Mouse (Mus musculus) olfactory bulb, adult 2 months (tissue): ENCODE measurements around the gene Arvcf. TPM values are rescaled to one million over a fixed set of nuclear protein-coding genes. Genes with fewer than 3 reads are reported as not detected.
A peak's percentile ranks its signal among the peaks of the same experiment; 100 is the strongest.

ENCODE experiments used
- H3K27ac ChIP-seq: fragments of 200-500 bp; 2 replicates; pipeline ENCODE4 v1.5.1; 2012; ENCODE audit warnings: low read depth, low read length; ENCODE audit not compliant: insufficient read depth
- H3K4me1 ChIP-seq: fragments of 200-500 bp; 2 replicates; pipeline ENCODE4 v1.6.1; 2012; ENCODE audit warnings: low read length; ENCODE audit not compliant: control insufficient read depth, insufficient read depth
- H3K4me3 ChIP-seq: fragments of 200-500 bp; 2 replicates; pipeline ENCODE4 v1.5.1; 2012; ENCODE audit warnings: mild to moderate bottlenecking, low read depth, low read length, moderate library complexity; ENCODE audit not compliant: insufficient read depth
- CTCF ChIP-seq: fragments of 200-500 bp; IDR thresholded peaks from 2 replicates; pipeline ENCODE4 v1.5.1; 2012; ENCODE audit warnings: low read depth, mild to moderate bottlenecking, low read length, moderate library complexity; ENCODE audit not compliant: insufficient read depth
- POLR2A ChIP-seq: fragments of 200-500 bp; IDR thresholded peaks from 2 replicates; pipeline ENCODE4 v1.6.1; 2012; ENCODE audit warnings: mild to moderate bottlenecking, low read depth, low read length, moderate library complexity; ENCODE audit not compliant: insufficient read depth
- WGBS: fragments of 180-500 bp; shearing (Covaris S2); methylation state at CpG from one replicate; pipeline ENCODE4 v1.1.7; 2018; 5-methylcytosine and 5-hydroxymethylcytosine counted together
- polyA plus RNA-seq: library from polyadenylated mRNA; stranded (reverse); fragments of >200 nt; gene quantifications from 2 replicates; pipeline ENCODE4 v1.2.4, GENCODE M21; 2012; ENCODE audit warnings: low replicate concordance; ENCODE audit not compliant: missing spikeins, insufficient read depth, insufficient read length

The Arvcf gene
- 956 TPM in 1 of 2 replicates, not detected in the other for polyA plus RNA-seq

- WGBS, result under 1% methylated on average over 44 of the region's 44 CpGs
- H3K4me3 ChIP-seq, result peak within 1 kb of the TSS; percentile 96
- H3K27ac ChIP-seq, result peak within 1 kb of the TSS; percentile 73
- peaks cover 18% of the 10 kb centered on the region for H3K4me1 ChIP-seq
- TF ChIP-seq CTCF (0 out of 2 replicates have a peak, but pooled peaks have one; percentile 27), POLR2A (peak; percentile 55; the same call in 1 of the 2 replicates)
Observed at GRCm38 (mm10) chr16:18347931-18348600, at the start of gene Arvcf, which contains the start of gene Tango2. Gene Arvcf, plus strand, starts transcription at chr16:18348182. Gene Tango2, minus strand, starts transcription at chr16:18348103.

GRCm38 (mm10) chr16:18308159-18308558 lies 39.8 kb upstream of the Arvcf start:
- H3K27ac ChIP-seq, result no peak overlapping the region
- TF ChIP-seq CTCF (no peak), POLR2A (no peak)
- no peaks in the 10 kb centered on the region for H3K4me1 ChIP-seq
- H3K4me3 ChIP-seq, result no peak overlapping the region
- WGBS, result 94% methylated on average over 1 of the region's 1 CpGs

DNA sequence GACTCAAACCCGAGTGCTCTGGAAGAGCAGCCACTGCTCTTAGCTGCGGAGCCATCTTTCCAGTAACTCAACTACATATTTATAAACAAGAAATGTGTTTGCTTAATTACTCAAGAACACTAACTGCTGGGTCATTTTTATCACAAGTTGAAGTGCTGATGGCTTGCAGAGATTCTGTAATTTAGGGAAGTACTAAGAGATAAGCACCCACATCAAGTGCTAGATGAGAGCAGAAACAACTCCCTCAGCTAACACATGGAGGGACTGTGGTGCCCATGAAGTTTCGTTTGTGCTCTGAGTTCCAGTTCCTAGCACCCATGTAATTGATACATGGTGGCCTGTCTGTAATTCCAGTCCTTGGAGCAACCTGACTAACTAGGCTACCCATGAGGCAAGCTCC lies 29.0 kb upstream of the Arvcf start:
- Histone ChIP-seq H3K27ac (no peak overlapping the region), H3K4me3 (no peak overlapping the region), H3K4me1 (no peaks in the 10 kb centered on the region)
- TF ChIP-seq CTCF (no peak), POLR2A (no peak)
- WGBS, result 86% methylated on average over 3 of the region's 3 CpGs

- H3K4me3 ChIP-seq, result no peak overlapping the region
- H3K4me1 ChIP-seq, result no peaks in the 10 kb centered on the region
- TF ChIP-seq CTCF (no peak), POLR2A (no peak)
- 77% methylated on average over 2 of the region's 2 CpGs for WGBS
- H3K27ac ChIP-seq, result no peak overlapping the region
Observed at GRCm38 (mm10) chr16:18321443-18321842, 26.5 kb upstream of the Arvcf start.

DNA sequence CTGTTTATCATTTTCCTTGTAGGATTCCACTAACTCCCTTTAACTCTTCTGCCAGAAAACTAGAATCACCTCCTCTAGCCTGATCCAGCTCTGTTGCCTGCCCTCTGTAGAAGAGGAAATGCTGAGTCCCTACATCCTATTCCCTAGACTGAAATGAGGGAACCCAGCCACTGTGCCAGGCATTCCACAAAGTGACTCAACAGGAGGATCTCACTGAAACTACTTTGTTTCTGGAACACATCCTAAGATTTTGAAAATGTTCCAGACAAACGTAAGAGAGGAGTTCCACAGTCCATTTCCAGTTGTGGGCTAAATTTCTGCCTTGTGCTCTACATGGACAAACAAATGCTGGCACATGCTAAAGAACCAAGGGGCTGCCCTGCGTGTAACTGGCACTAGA lies 24.5 kb upstream of the Arvcf start:
- Histone ChIP-seq H3K4me3 (no peak overlapping the region), H3K4me1 (no peaks in the 10 kb centered on the region), H3K27ac (no peak overlapping the region)
- TF ChIP-seq POLR2A (no peak), CTCF (no peak)
- 48% methylated on average over 2 of the region's 2 CpGs for WGBS

GRCm38 (mm10) chr16:18324031-18324430 lies 24.0 kb upstream of the Arvcf start:
- Histone ChIP-seq H3K27ac (no peak overlapping the region), H3K4me3 (no peak overlapping the region), H3K4me1 (no peaks in the 10 kb centered on the region)
- WGBS, result 83% methylated on average over 6 of the region's 6 CpGs
- TF ChIP-seq CTCF (no peak), POLR2A (no peak)

DNA sequence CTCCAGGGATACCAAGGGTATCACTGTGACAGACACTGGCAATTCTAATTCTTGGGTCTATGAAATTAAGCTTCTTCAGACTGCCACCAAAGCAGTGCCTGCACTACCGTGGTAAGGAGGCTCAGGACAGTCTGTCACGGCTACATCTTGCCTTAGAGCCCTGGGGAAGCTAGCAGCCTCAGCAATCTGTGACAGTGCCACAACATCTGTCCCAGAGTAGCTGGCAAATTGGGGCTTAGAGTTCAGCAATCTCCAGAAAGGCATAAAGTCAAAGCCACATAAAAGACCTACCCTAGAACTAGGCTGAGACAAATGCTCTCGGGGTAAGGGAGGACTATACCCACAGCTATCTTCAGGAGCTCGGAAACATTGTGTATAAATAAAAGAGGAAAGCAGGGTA lies 22.2 kb upstream of the Arvcf start:
- Histone ChIP-seq H3K4me1 (no peaks in the 10 kb centered on the region), H3K4me3 (no peak overlapping the region), H3K27ac (no peak overlapping the region)
- TF ChIP-seq POLR2A (no peak), CTCF (no peak)
- 65% methylated on average over 4 of the region's 4 CpGs for WGBS

DNA sequence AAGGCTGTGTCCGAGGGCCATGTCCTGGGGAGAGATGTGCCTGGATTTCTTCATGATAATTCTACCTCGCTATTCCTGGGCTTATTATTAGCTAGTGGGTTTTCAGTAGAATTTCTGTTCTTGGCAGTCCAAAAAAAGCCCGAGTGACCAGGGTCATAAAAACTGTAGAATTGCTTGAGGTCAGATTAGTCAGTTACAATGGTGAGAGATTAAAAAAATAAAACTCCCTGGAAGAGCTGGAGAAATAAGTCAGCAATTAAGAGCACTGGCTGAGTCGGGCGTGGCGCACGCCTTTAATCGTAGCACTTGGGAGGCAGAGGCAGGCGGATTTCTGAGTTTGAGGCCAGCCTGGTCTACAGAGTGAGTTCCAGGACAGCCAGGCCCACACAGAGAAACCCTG lies 20.0 kb upstream of the Arvcf start:
- whole genome bisulfite sequencing, result 94% methylated on average over 9 of the region's 9 CpGs
- no peaks in the 10 kb centered on the region for H3K4me1 ChIP-seq
- no peak for TF ChIP-seq POLR2A
- TF ChIP-seq CTCF, result no peak
- no peak overlapping the region for H3K4me3 ChIP-seq
- no peak overlapping the region for H3K27ac ChIP-seq

DNA sequence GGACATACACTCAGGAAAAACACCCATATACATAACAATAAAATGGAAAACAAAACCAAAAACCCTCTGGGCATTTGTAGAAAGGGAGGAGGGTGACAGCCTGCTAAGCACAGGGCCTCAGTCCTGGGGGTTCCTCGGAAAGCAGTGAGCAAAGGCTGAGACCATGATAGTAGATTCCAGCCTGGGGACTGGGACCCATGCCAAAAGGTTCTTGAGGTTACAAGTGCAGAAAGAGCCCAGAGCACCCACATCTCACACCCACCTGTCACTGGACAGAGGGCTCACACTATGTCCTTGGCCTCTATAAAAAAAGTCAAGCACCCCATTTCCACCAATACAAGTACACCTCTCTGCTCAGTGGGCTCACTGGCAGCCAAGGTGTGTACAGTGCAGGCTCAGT lies 19.5 kb upstream of the Arvcf start:
- 44% methylated on average over 1 of the region's 1 CpGs for WGBS
- no peak for TF ChIP-seq POLR2A
- no peak for TF ChIP-seq CTCF
- Histone ChIP-seq H3K4me3 (no peak overlapping the region), H3K27ac (no peak overlapping the region), H3K4me1 (no peaks in the 10 kb centered on the region)

- TF ChIP-seq POLR2A (no peak), CTCF (no peak)
- 69% methylated on average over 3 of the region's 3 CpGs for WGBS
- H3K27ac ChIP-seq, result no peak overlapping the region
- no peak overlapping the region for H3K4me3 ChIP-seq
- H3K4me1 ChIP-seq, result no peaks in the 10 kb centered on the region
Observed at GRCm38 (mm10) chr16:18333976-18334375, 14.0 kb upstream of the Arvcf start.
